Mouse (Mus musculus) hindbrain, embryonic 11.5 days (tissue): ENCODE data around the gene Rpp14. TPM values are rescaled to one million over a fixed set of nuclear protein-coding genes. Genes with fewer than 3 reads are reported as not detected.

Experiments
- ATAC-seq: fragments of 200-750 bp; cut with Nextera tagmentation; 2 replicates; pipeline ENCODE4 v1.8.0; 2017; ENCODE audit warnings: mild to moderate bottlenecking, moderate TSS enrichment, moderate library complexity; ENCODE audit not compliant: low FRiP score
- DNase-seq: peaks from one replicate; pipeline ENCODE4 v3.0.0-alpha.2; 2015; ENCODE audit warnings: low spot score
- H3K27ac ChIP-seq: fragments of 300-500 bp; sonication (generic); 2 replicates; pipeline ENCODE4 v1.5.1; 2014; ENCODE audit warnings: mild to moderate bottlenecking, low read depth, low read length
- H3K27me3 ChIP-seq: fragments of 300-500 bp; sonication (generic); 2 replicates; pipeline ENCODE4 v1.6.1; 2014; ENCODE audit warnings: mild to moderate bottlenecking, low read length, moderate library complexity, mixed read lengths; ENCODE audit not compliant: control insufficient read depth, insufficient read depth
- H3K36me3 ChIP-seq: fragments of 300-500 bp; sonication (generic); 2 replicates; pipeline ENCODE4 v1.6.1; 2014; ENCODE audit warnings: mild to moderate bottlenecking, low read length, moderate library complexity, mixed read lengths; ENCODE audit not compliant: control insufficient read depth, insufficient read depth
- H3K4me1 ChIP-seq: fragments of 300-500 bp; sonication (generic); replicated peaks from 2 replicates; pipeline ENCODE4 v1.6.1; 2014; ENCODE audit warnings: low read length, mixed read lengths; ENCODE audit not compliant: control insufficient read depth, insufficient read depth
- H3K4me2 ChIP-seq: fragments of 300-500 bp; sonication (generic); replicated peaks from 2 replicates; pipeline ENCODE4 v1.6.1; 2014; ENCODE audit warnings: mild to moderate bottlenecking, low read depth, low read length
- H3K4me3 ChIP-seq: fragments of 300-500 bp; sonication (generic); 2 replicates; pipeline ENCODE4 v1.5.1; 2014; ENCODE audit warnings: low read depth, low read length
- H3K9ac ChIP-seq: fragments of 300-500 bp; sonication (generic); 2 replicates; pipeline ENCODE4 v1.6.1; 2014; ENCODE audit warnings: low read depth, low read length
- H3K9me3 ChIP-seq: fragments of 300-500 bp; sonication (generic); 2 replicates; pipeline ENCODE4 v1.6.1; 2016; ENCODE audit warnings: low read length; ENCODE audit not compliant: control insufficient read depth
- WGBS: fragments of 180-500 bp; shearing (Covaris S2); extraction: QIAGEN DNeasy Blood & Tissue Kit; methylation state at CpG from one replicate; pipeline ENCODE4 v1.1.7; 2014; 5-methylcytosine and 5-hydroxymethylcytosine counted together
- polyA plus RNA-seq: library from polyadenylated mRNA; unstranded; fragments of >200 nt; fragmentation: Nextera tagmentation; extraction: Ambion mirVana; gene quantifications from 2 replicates; pipeline ENCODE4 v1.2.1, GENCODE M21; 2014

The Rpp14 gene
- polyA plus RNA-seq, 1 experiment from 2014 or later = 56.9 TPM

GRCm38 (mm10) chr14:8040179-8040578, 40.0 kb upstream of the Rpp14 start:
- 80% methylated on average over 3 of the region's 3 CpGs for WGBS
- no peak for ATAC-seq
- no peak overlapping the region for H3K9ac ChIP-seq
- H3K27me3 ChIP-seq = no peaks in the 10 kb centered on the region
- DNase-seq = no peak
- H3K36me3 ChIP-seq = no peaks in the 10 kb centered on the region
- no peak overlapping the region for H3K27ac ChIP-seq
- H3K9me3 ChIP-seq = no peaks in the 10 kb centered on the region
- no peak overlapping the region for H3K4me3 ChIP-seq
- H3K4me2 ChIP-seq = no peak overlapping the region
- H3K4me1 ChIP-seq = no peaks in the 10 kb centered on the region

- no peaks in the 10 kb centered on the region for H3K27me3 ChIP-seq
- H3K4me3 ChIP-seq = no peak overlapping the region
- no peak overlapping the region for H3K27ac ChIP-seq
- whole genome bisulfite sequencing = 88% methylated on average over 12 of the region's 12 CpGs
- no peaks in the 10 kb centered on the region for H3K36me3 ChIP-seq
- no peak overlapping the region for H3K9ac ChIP-seq
- H3K4me2 ChIP-seq = no peak overlapping the region
- no peak for ATAC-seq
- DNase-seq = no peak
- no peaks in the 10 kb centered on the region for H3K4me1 ChIP-seq
- no peaks in the 10 kb centered on the region for H3K9me3 ChIP-seq
Observed at GRCm38 (mm10) chr14:8040911-8041678, 39.1 kb upstream of the Rpp14 start.

GRCm38 (mm10) chr14:8042120-8042519, 38.0 kb upstream of the Rpp14 start:
- H3K9me3 ChIP-seq = no peaks in the 10 kb centered on the region
- 90% methylated on average over 2 of the region's 2 CpGs for WGBS
- no peak overlapping the region for H3K4me2 ChIP-seq
- no peaks in the 10 kb centered on the region for H3K4me1 ChIP-seq
- H3K27ac ChIP-seq = no peak overlapping the region
- no peaks in the 10 kb centered on the region for H3K27me3 ChIP-seq
- no peak for DNase-seq
- no peak overlapping the region for H3K4me3 ChIP-seq
- H3K9ac ChIP-seq = no peak overlapping the region
- H3K36me3 ChIP-seq = no peaks in the 10 kb centered on the region
- no peak for ATAC-seq

- DNase-seq (no peak), ATAC-seq (no peak)
- Histone ChIP-seq H3K9me3 (no peaks in the 10 kb centered on the region), H3K27me3 (no peaks in the 10 kb centered on the region), H3K36me3 (no peaks in the 10 kb centered on the region), H3K27ac (no peak overlapping the region), H3K4me1 (no peaks in the 10 kb centered on the region), H3K4me3 (no peak overlapping the region), H3K4me2 (no peak overlapping the region), H3K9ac (no peak overlapping the region)
- WGBS = 90% methylated on average over 9 of the region's 9 CpGs
Observed at GRCm38 (mm10) chr14:8042577-8042976, 37.6 kb upstream of the Rpp14 start.

- no peaks in the 10 kb centered on the region for H3K36me3 ChIP-seq
- peak; percentile 49 for DNase-seq
- no peaks in the 10 kb centered on the region for H3K9me3 ChIP-seq
- H3K4me1 ChIP-seq = no peaks in the 10 kb centered on the region
- no peak for ATAC-seq
- H3K27me3 ChIP-seq = no peaks in the 10 kb centered on the region
- H3K4me3 ChIP-seq = no peak overlapping the region
- no peak overlapping the region for H3K4me2 ChIP-seq
- no peak overlapping the region for H3K27ac ChIP-seq
- WGBS = 70% methylated on average over 8 of the region's 8 CpGs
- no peak overlapping the region for H3K9ac ChIP-seq
Observed at GRCm38 (mm10) chr14:8044330-8044729, 35.8 kb upstream of the Rpp14 start.

- Histone ChIP-seq H3K4me3 (no peak overlapping the region), H3K9me3 (no peaks in the 10 kb centered on the region), H3K4me2 (no peak overlapping the region), H3K9ac (no peak overlapping the region), H3K27me3 (no peaks in the 10 kb centered on the region), H3K4me1 (no peaks in the 10 kb centered on the region), H3K27ac (no peak overlapping the region), H3K36me3 (no peaks in the 10 kb centered on the region)
- DNase-seq (no peak), ATAC-seq (no peak)
- 83% methylated on average over 6 of the region's 6 CpGs for WGBS
Observed at GRCm38 (mm10) chr14:8044786-8045185, 35.4 kb upstream of the Rpp14 start.

- Histone ChIP-seq H3K4me3 (no peak overlapping the region), H3K27ac (no peak overlapping the region), H3K4me2 (no peak overlapping the region), H3K36me3 (no peaks in the 10 kb centered on the region), H3K4me1 (no peaks in the 10 kb centered on the region), H3K9ac (no peak overlapping the region), H3K9me3 (no peaks in the 10 kb centered on the region), H3K27me3 (no peaks in the 10 kb centered on the region)
- DNase-seq (no peak), ATAC-seq (no peak)
- 84% methylated on average over 11 of the region's 11 CpGs for WGBS
Observed at GRCm38 (mm10) chr14:8045187-8045846, 34.9 kb upstream of the Rpp14 start.

- Histone ChIP-seq H3K4me1 (no peaks in the 10 kb centered on the region), H3K27ac (no peak overlapping the region), H3K36me3 (no peaks in the 10 kb centered on the region), H3K27me3 (no peaks in the 10 kb centered on the region), H3K4me2 (no peak overlapping the region), H3K9ac (no peak overlapping the region), H3K9me3 (no peaks in the 10 kb centered on the region), H3K4me3 (no peak overlapping the region)
- WGBS = 94% methylated on average over 6 of the region's 6 CpGs
- DNase-seq (no peak), ATAC-seq (no peak)
Observed at GRCm38 (mm10) chr14:8046839-8047238, 33.3 kb upstream of the Rpp14 start.

GRCm38 (mm10) chr14:8049334-8049733, 30.8 kb upstream of the Rpp14 start:
- no peaks in the 10 kb centered on the region for H3K9me3 ChIP-seq
- H3K4me2 ChIP-seq = no peak overlapping the region
- H3K36me3 ChIP-seq = no peaks in the 10 kb centered on the region
- DNase-seq = no peak
- H3K4me3 ChIP-seq = no peak overlapping the region
- H3K4me1 ChIP-seq = no peaks in the 10 kb centered on the region
- WGBS = 93% methylated on average over 10 of the region's 10 CpGs
- H3K27ac ChIP-seq = no peak overlapping the region
- H3K9ac ChIP-seq = no peak overlapping the region
- no peaks in the 10 kb centered on the region for H3K27me3 ChIP-seq
- ATAC-seq = no peak
